Mouse (Mus musculus) right cerebral cortex, adult 2 months (tissue): ENCODE results near the gene Rarb.

Source experiments
- DNase-seq, 2 experiments: peaks; one replicate each; pipeline ENCODE4 v3.0.0; 2021 to 2022; ENCODE audit warnings: low spot score in 2 of 2

The Rarb gene

GRCm38 (mm10) chr14:16434396-16435171, 384.4 kb downstream of the Rarb start:
- DNase-seq = peak; percentile 69 to 74

GRCm38 (mm10) chr14:16433206-16433605, 385.8 kb downstream of the Rarb start:
- DNase-seq = peak; percentile 47 to 50

DNA sequence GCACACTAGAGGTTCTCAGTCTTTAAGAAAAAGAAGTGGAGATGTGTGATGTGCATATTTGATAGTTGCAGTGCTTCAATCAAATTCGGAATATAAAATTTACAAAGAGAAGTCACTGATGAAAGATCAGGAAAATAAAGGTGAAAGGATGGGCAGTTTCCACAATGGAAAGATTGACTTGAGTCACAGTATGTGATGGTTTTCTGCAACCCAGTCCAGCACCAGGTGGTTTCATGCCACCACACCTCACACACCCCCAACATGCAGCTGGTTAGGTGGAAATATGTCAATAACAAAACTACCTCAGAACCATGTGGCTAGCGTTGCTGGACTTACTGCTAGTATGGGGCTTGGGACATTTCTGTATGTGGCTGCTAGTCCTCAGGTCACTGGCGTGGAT, 386.4 kb downstream of the Rarb start:
- DNase-seq = no peak

GRCm38 (mm10) chr14:16431941-16432499, 386.9 kb downstream of the Rarb start:
- no peak for DNase-seq

DNA sequence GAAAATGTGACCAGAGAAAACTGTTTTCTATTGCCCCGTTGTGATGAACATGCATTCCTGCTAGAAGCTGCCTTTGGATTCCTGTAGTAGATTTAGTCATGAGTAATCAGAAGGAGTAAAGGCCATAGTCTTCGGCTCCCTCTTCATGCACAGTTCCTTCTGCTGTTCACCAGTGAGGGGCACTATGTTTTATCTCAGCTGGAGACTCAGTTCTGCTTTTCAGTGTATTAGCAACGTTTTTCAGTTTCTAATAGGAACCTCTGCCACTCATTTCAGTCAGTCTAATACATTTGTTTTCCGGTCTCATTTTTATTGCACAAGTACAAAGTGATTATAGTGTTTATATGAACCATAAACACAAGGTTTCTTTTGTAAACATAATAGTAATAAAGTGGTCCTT, 391.4 kb downstream of the Rarb start:
- no peak for DNase-seq

DNA sequence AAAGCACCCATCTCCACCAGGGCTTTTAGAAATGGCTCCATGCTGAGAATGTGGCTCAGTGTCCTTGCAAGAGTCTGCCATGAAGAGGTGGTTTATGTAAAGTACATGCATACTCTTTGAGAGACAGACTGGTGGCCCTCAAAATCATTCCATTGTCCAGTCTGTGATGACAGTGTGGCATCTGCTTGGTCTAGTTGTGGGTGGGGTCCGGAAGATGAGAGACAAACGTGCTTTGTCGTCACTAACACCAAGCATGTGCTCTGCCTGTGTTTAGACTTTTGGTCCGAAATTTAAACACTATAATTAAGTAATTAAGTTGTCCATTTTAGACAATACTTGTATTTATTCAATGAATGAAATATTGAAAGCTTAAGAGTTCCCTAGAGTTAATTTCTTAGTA, 404.8 kb downstream of the Rarb start:
- no peak for DNase-seq

DNA sequence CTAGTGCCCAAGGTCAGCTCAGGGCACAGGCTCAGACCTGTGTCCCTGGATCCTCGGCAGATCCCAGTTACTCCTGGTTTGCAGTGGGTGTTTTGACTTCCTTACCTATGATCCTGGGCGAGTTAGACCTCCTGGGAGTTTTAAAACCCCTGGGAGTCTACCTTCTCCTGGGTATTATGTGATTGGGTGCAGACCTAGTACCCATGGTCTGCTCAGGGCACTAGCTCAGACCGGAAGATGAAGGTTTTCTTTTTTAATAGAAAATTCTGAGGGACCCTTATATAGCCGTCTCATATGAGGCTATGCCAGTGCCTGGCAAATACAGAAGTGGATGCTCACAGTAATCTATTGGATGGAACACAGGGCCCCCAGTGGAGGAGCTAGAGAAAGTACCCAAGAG, 413.8 kb downstream of the Rarb start:
- DNase-seq = no peak

- DNase-seq = no peak
Measured at GRCm38 (mm10) chr14:16384783-16385182, 434.2 kb downstream of the Rarb start.
